Mouse (Mus musculus) liver, postnatal 0 days (tissue): Measurements from ENCODE around the gene Slc25a12. TPM values are rescaled to one million over a fixed set of nuclear protein-coding genes. Genes with fewer than 3 reads are reported as not detected.

Source experiments
- ATAC-seq: fragments of 200-750 bp; cut with Nextera tagmentation; 2 replicates; pipeline ENCODE4 v1.8.0; 2017; ENCODE audit warnings: mild to moderate bottlenecking, moderate library complexity
- DNase-seq: peaks from one replicate; pipeline ENCODE4 v3.0.0-alpha.2; 2016
- H3K27ac ChIP-seq: fragments of 300-500 bp; sonication (generic); 2 replicates; pipeline ENCODE4 v1.5.1; 2014; ENCODE audit warnings: antibody characterized with exemption, moderate library complexity, mild to moderate bottlenecking, low read depth
- H3K27me3 ChIP-seq: fragments of 300-500 bp; sonication (generic); 2 replicates; pipeline ENCODE4 v1.6.1; 2014; ENCODE audit warnings: low read length, control low read depth, mixed read lengths; ENCODE audit not compliant: insufficient read depth
- H3K36me3 ChIP-seq: fragments of 300-500 bp; sonication (generic); replicated peaks from 2 replicates; pipeline ENCODE4 v1.6.1; 2014; ENCODE audit warnings: mild to moderate bottlenecking, control low read depth, low read length, moderate library complexity, mixed read lengths; ENCODE audit not compliant: insufficient read depth
- H3K4me1 ChIP-seq: fragments of 300-500 bp; sonication (generic); 2 replicates; pipeline ENCODE4 v1.6.1; 2014; ENCODE audit warnings: antibody characterized with exemption, mild to moderate bottlenecking, control low read depth; ENCODE audit not compliant: insufficient read depth
- H3K4me2 ChIP-seq: fragments of 300-500 bp; sonication (generic); 2 replicates; pipeline ENCODE4 v1.6.1; 2014; ENCODE audit warnings: low read depth, mild to moderate bottlenecking, low read length, moderate library complexity, mixed read lengths
- H3K4me3 ChIP-seq: fragments of 300-500 bp; sonication (generic); 2 replicates; pipeline ENCODE4 v1.5.1; 2014; ENCODE audit warnings: low read depth, low read length
- H3K9ac ChIP-seq: fragments of 300-500 bp; sonication (generic); replicated peaks from 2 replicates; pipeline ENCODE4 v1.6.1; 2014; ENCODE audit warnings: mild to moderate bottlenecking, moderate library complexity
- H3K9me3 ChIP-seq: fragments of 300-500 bp; sonication (generic); 2 replicates; pipeline ENCODE4 v1.6.1; 2016; ENCODE audit warnings: mild to moderate bottlenecking, control low read depth, low read length, mixed read lengths
- CTCF ChIP-seq: sonication (generic); IDR thresholded peaks from 2 replicates; pipeline ENCODE4 v1.5.1; 2016; ENCODE audit warnings: antibody characterized with exemption, low read depth
- EP300 ChIP-seq: IDR thresholded peaks from 2 replicates; pipeline ENCODE4 v1.6.1; 2016; ENCODE audit warnings: antibody characterized with exemption, low read depth, mild to moderate bottlenecking
- WGBS: fragments of 180-500 bp; shearing (Covaris S2); extraction: QIAGEN DNeasy Blood & Tissue Kit; methylation state at CpG from one replicate; pipeline ENCODE4 v1.1.7; 2014; ENCODE audit not compliant: insufficient replicate concordance; 5-methylcytosine and 5-hydroxymethylcytosine counted together
- polyA plus RNA-seq: library from polyadenylated mRNA; unstranded; fragments of >200 nt; fragmentation: Nextera tagmentation; extraction: Ambion mirVana; gene quantifications from 2 replicates; pipeline ENCODE4 v1.2.1, GENCODE M21; 2015

Gene Slc25a12
- polyA plus RNA-seq, 1 experiment from 2014 or later: 21.0 TPM

DNA sequence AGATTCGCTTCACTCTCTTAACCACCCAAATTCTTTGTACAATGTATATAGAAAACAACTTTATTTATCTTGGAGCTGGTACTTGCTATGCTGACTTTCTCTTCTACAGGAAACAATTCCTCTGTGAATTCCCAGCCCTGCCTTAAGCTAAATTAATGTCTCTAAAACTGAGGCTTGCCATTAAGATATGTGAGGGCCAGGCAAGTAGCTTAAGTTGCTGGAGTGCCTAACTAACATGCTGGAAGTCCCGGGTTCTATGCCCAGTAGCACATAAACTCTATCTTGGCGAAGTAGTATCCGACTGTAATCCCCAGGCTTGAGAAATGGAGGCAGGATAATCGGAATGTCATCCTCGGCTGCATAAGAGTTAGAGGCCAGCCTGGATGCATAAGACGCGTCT, 537 bp upstream of the Slc25a12 start:
- DNase-seq (no peak), ATAC-seq (no peak)
- Histone ChIP-seq H3K27ac (peak overlapping the region; percentile 73), H3K4me1 (peaks cover 5% of the 10 kb centered on the region; the same call in 1 of the 2 replicates), H3K4me2 (peak overlapping the region; percentile 75), H3K27me3 (no peaks in the 10 kb centered on the region), H3K36me3 (no peaks in the 10 kb centered on the region), H3K9me3 (no peaks in the 10 kb centered on the region), H3K4me3 (peak overlapping the region; percentile 75), H3K9ac (peak overlapping the region; percentile 73)
- no peak for TF ChIP-seq EP300
- no peak for TF ChIP-seq CTCF
- WGBS: 27% methylated on average over 8 of the region's 8 CpGs

DNA sequence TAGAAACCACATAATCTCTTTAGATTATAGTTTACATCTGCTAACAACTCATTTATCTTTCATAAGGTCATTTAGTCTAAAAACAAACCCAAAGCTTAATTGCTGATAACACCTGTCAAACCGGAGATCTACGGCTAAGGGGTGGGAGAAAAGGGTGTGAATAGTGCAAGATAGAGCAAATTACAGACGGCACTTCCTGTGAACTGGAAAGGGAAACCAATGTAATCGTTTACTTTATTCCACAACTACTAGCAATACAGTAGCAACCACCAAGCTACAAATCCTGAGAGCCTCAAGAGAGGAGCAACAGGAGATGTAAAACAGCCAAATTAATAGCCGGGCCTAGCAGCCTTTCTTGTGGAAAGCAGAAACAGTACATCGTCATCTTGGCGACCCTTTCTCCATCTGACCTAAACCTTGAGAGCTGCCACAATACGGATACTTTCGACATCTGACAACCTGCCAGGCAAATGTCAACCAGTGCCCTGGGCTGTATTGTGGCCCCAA, 878 bp downstream of the Slc25a12 start:
- peak overlapping the region; percentile 80 for H3K27ac ChIP-seq
- H3K4me1 ChIP-seq: peaks cover 5% of the 10 kb centered on the region; the same call in 1 of the 2 replicates
- peak; percentile 67 for DNase-seq
- no peaks in the 10 kb centered on the region for H3K36me3 ChIP-seq
- H3K4me3 ChIP-seq: peak overlapping the region; percentile 75
- H3K9ac ChIP-seq: peak overlapping the region; percentile 73
- TF ChIP-seq EP300: no peak
- TF ChIP-seq CTCF: no peak
- ATAC-seq: no peak
- H3K9me3 ChIP-seq: no peaks in the 10 kb centered on the region
- H3K4me2 ChIP-seq: peak overlapping the region; percentile 75
- WGBS: 4% methylated on average over 9 of the region's 9 CpGs
- H3K27me3 ChIP-seq: no peaks in the 10 kb centered on the region

DNA sequence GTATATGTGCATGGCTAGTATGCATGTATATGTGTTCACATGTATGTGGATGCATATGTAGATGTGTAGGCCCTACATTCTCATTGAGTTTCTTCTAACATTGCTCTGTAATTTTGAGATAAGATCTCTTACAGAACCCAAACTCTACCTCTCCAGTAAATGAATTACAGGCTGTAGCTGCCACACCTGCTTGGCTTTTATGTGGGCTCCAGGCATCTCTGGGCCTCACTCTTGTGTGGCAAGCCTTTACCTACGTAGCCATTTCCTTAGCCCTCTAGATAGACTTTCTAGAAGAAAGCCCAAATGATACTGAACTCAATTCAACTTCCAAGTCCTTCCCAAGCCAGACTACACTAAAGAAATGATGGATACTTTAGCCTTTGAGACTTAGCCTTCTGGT, 7.4 kb downstream of the Slc25a12 start:
- WGBS: 88% methylated on average over 1 of the region's 1 CpGs
- no peak for DNase-seq
- ATAC-seq: no peak
- Histone ChIP-seq H3K27ac (no peak overlapping the region), H3K36me3 (peaks cover 4% of the 10 kb centered on the region; the same call in 1 of the 2 replicates), H3K4me1 (no peaks in the 10 kb centered on the region), H3K27me3 (no peaks in the 10 kb centered on the region), H3K9me3 (no peaks in the 10 kb centered on the region), H3K4me3 (no peak overlapping the region), H3K4me2 (no peak overlapping the region), H3K9ac (no peak overlapping the region)
- no peak for TF ChIP-seq CTCF
- no peak for TF ChIP-seq EP300

DNA sequence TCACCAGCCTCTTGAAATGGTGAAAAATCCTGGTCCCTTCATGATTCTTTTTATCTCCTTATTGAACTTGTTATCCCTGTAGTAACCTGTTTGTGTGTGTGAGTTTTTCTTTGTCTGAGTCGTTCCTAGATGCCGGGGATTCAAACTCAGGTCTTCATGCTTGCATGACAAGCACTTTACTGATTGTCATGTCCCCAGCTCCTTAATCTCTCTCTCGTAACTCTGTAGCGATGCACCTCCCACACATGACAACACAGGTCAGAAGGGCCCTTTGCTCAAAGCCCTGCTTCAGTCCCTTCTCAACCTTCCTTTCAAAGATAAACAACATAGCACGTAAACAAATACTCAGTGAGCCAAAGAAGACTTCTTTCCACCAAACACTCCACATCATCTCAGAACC, 9.2 kb downstream of the Slc25a12 start:
- ATAC-seq: no peak
- H3K9me3 ChIP-seq: no peaks in the 10 kb centered on the region
- H3K27me3 ChIP-seq: no peaks in the 10 kb centered on the region
- H3K27ac ChIP-seq: no peak overlapping the region
- no peak overlapping the region for H3K9ac ChIP-seq
- WGBS: 90% methylated on average over 5 of the region's 5 CpGs
- no peak for DNase-seq
- TF ChIP-seq EP300 (no peak), CTCF (no peak)
- peaks cover 9% of the 10 kb centered on the region for H3K4me1 ChIP-seq
- H3K4me2 ChIP-seq: no peak overlapping the region
- no peak overlapping the region for H3K4me3 ChIP-seq
- peaks cover 4% of the 10 kb centered on the region; the same call in 1 of the 2 replicates for H3K36me3 ChIP-seq

DNA sequence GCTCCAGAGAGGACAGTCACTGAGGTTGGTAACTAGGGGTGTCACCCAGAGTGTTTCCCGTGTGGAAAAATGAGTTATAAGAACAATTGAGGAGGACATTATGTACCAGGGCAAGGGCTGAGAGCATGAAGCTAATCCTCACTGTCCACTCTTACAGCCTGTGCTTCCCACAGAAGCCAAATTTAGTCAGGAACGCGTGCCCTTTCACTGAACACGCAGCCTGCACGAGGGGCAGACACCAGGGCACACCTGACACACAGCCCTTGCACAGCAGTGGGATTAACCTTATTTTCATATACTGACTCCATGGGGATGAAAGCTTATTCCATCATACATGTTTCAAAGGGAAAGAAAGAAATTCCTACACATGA, 13.5 kb downstream of the Slc25a12 start:
- ATAC-seq (no peak), DNase-seq (no peak)
- H3K27ac ChIP-seq: no peak overlapping the region
- H3K9me3 ChIP-seq: no peaks in the 10 kb centered on the region
- WGBS: 77% methylated on average over 5 of the region's 5 CpGs
- H3K27me3 ChIP-seq: no peaks in the 10 kb centered on the region
- H3K4me1 ChIP-seq: peaks cover 12% of the 10 kb centered on the region
- TF ChIP-seq CTCF (no peak), EP300 (no peak)
- 0 out of 2 replicates have a peak, but pooled peaks cover 4% of the 10 kb centered on the region for H3K36me3 ChIP-seq
- no peak overlapping the region for H3K4me2 ChIP-seq
- no peak overlapping the region for H3K9ac ChIP-seq
- no peak overlapping the region for H3K4me3 ChIP-seq

DNA sequence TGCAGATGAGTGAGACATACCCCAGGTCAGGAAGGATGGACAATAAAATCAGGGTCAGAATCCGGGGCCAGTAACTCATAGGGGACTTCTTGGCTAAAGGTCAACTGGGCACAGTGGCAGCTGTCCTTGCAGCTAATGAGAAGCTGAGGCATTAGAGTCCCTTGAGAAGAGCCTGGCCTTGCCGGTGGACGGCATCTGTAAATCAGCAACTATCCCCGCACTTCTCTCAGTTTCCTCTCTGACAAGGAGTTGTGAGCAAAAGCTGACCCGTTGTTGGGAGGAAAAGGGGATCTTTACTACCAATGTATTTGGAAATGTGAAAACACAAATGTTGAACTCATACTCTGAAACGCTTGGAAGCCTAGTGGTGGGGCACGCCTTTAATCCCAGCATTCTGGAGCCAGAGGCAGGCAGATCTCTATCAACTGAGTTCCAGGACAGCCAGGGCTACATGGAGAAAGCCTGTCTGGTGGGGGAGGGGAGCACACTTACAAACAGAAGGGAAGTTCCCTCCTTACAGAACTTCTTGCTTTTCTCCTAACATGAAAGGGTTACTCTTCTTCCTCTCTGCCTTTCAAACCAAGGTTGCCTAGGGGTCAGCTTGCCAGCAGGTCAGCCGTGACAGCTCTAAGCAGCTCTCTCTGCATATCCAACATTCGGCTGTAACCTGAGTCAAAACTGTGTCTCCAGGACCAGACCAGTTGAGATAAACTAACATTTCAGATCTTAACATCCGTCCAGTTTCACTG, 14.1 kb downstream of the Slc25a12 start:
- ATAC-seq: no peak

More for the DNA sequence above, 14.1 kb downstream of the Slc25a12 start:
- Histone ChIP-seq H3K27me3 (no peaks in the 10 kb centered on the region), H3K27ac (no peak overlapping the region), H3K4me2 (no peak overlapping the region), H3K4me3 (no peak overlapping the region), H3K4me1 (peaks cover 12% of the 10 kb centered on the region), H3K36me3 (0 out of 2 replicates have a peak, but pooled peaks cover 4% of the 10 kb centered on the region), H3K9me3 (no peaks in the 10 kb centered on the region), H3K9ac (no peak overlapping the region)
- TF ChIP-seq EP300 (no peak), CTCF (no peak)
- DNase-seq: no peak
- WGBS: 42% methylated on average over 10 of the region's 10 CpGs
